ENCODE assay signal across 8 mouse cellular contexts in genomic region chr8:71562751-71563150, GRCm38 (mm10). TPM values are rescaled to one million over a fixed set of nuclear protein-coding genes. Genes with fewer than 3 reads are reported as not detected.
DNase-seq lines count a peak whose midpoint lies in the region; ATAC-seq and TF ChIP-seq lines count a peak whose summit lies in the region.

No protein-coding gene starts in this region.

- H3K4me1 ChIP-seq in CH12.LX (ENCODE audit: control insufficient read depth in 1 of 2, insufficient read depth in 2 of 2) = peaks cover 10 to 20% of the 10 kb centered on the region in 2 experiments
- peaks cover 9% of the 10 kb centered on the region; the same call in 1 of the 2 replicates for H3K4me1 ChIP-seq in forebrain, embryonic 14.5 days (ENCODE audit: control insufficient read depth, insufficient read depth, low read length)

- H3K4me3 ChIP-seq in CH12.LX (replicated peaks in 1 of 3; ENCODE audit: low read depth in 2 of 3, low read length in 2 of 3, poor library complexity in 1 of 3) = no peak overlapping the region
- 0 out of 2 replicates have a peak overlapping the region, but pooled peaks have one; percentile 11 for H3K4me3 ChIP-seq in forebrain, embryonic 14.5 days (ENCODE audit: low read depth, low read length)

- H3K27me3 ChIP-seq in CH12.LX (replicated peaks) = peaks cover 22% of the 10 kb centered on the region
- peaks cover 51% of the 10 kb centered on the region for H3K27me3 ChIP-seq in forebrain, embryonic 14.5 days (replicated peaks; ENCODE audit: control insufficient read depth, insufficient read depth, low read length)

- peaks cover 16% of the 10 kb centered on the region for H3K9me3 ChIP-seq in CH12.LX (replicated peaks; ENCODE audit: low read length)
- no peaks in the 10 kb centered on the region for H3K9me3 ChIP-seq in forebrain, embryonic 14.5 days (replicated peaks; ENCODE audit: control insufficient read depth, low read length)

- TF ChIP-seq EP300 in CH12.LX (IDR thresholded peaks at IDR 0.05; ENCODE audit: low read length) = no peak

- no peak overlapping the region for H3K27ac ChIP-seq in CH12.LX (ENCODE audit: insufficient read depth, low read depth)
- H3K27ac ChIP-seq in forebrain, embryonic 14.5 days (ENCODE audit: low read depth, low read length) = no peak overlapping the region

- TF ChIP-seq CTCF in CH12.LX (conservative IDR thresholded peaks at IDR 0.05 in 1 of 2, IDR thresholded peaks at IDR 0.05 in 1 of 2; ENCODE audit: low read depth in 2 of 2, low read length in 2 of 2) = peak in 1 of 2 experiments; percentile 92; a peak in 2 of 4 replicates

- ATAC-seq in cerebellum, adult (ENCODE audit: insufficient number of reproducible peaks, low FRiP score, low TSS enrichment) = peak; percentile 34; the same call in 1 of the 2 replicates
- ATAC-seq in forebrain, embryonic 14.5 days = peak; percentile 75

- intact Hi-C loops in heart, postnatal 36 days (cut with DNase I) = loop anchor here (1.0 to 5.0 kb wide), 3 partner anchors 29 to 170 kb away; no protein-coding TSS in a partner anchor

- H3K79me2 ChIP-seq in CH12.LX (replicated peaks; ENCODE audit: control insufficient read depth, extremely low read depth, insufficient read depth, poor library complexity, severe bottlenecking) = no peaks in the 10 kb centered on the region

- peak; percentile 59 for DNase-seq in CH12.LX (ENCODE audit: extremely low read depth)
- DNase-seq in forebrain, embryonic 14.5 days (ENCODE audit: low spot score) = peak; percentile 53
- peak; percentile 88 to 93 for DNase-seq in heart, postnatal 36 days
- peak; percentile 80 to 84 for DNase-seq in layer of hippocampus, postnatal 10 days (ENCODE audit: low spot score in 2 of 2)
- DNase-seq in lung, postnatal 25 days (ENCODE audit: low spot score) = peak; percentile 81
- peak; percentile 89 for DNase-seq in ovary, postnatal 36 days (ENCODE audit: low spot score)
- peak; percentile 88 for DNase-seq in thymus, postnatal 25 days

- in situ Hi-C loops in CH12.LX (cut with MboI; ENCODE audit: low pct_ligation_motif_present, low pct_unique_long_range_greater_than_20kb, low sequenced_read_pairs) = loop anchor here (5.0 kb wide), 1 partner anchor 70 kb away; no protein-coding TSS in a partner anchor

- no peak overlapping the region for H3K9ac ChIP-seq in CH12.LX (ENCODE audit: insufficient read depth, low read depth)
- H3K9ac ChIP-seq in forebrain, embryonic 14.5 days (ENCODE audit: low read length) = 0 out of 2 replicates have a peak overlapping the region, but pooled peaks have one; percentile 17

- TF ChIP-seq POLR2A in CH12.LX (IDR thresholded peaks at IDR 0.05; ENCODE audit: low read depth, low read length) = no peak

- H3K4me2 ChIP-seq in CH12.LX (ENCODE audit: insufficient read depth, low read depth, poor library complexity, severe bottlenecking) = no peak overlapping the region
- peak overlapping the region; percentile 43 for H3K4me2 ChIP-seq in forebrain, embryonic 14.5 days (ENCODE audit: low read length)

- H3K36me3 ChIP-seq in CH12.LX (replicated peaks in 1 of 2; ENCODE audit: control insufficient read depth in 1 of 2, insufficient read depth in 1 of 2, low read length in 1 of 2) = no peaks in the 10 kb centered on the region
- H3K36me3 ChIP-seq in forebrain, embryonic 14.5 days (ENCODE audit: control insufficient read depth, insufficient read depth, low read length) = no peaks in the 10 kb centered on the region

- under 1% methylated on average over 33 of the region's 33 CpGs for WGBS in forebrain, embryonic 14.5 days

- TF ChIP-seq RAD21 in CH12.LX (IDR thresholded peaks at IDR 0.05; ENCODE audit: low read depth, low read length) = peak; percentile 71

- dilution Hi-C loops in CH12.LX (cut with MboI; ENCODE audit: extremely low pct_ligation_motif_present, extremely low pct_unique_long_range_greater_than_20kb, low sequenced_read_pairs) = no loop called here

TF ChIP-seq in CH12.LX, 34 proteins besides CTCF, POLR2A, EP300 and RAD21:
- TF ChIP-seq MXI1 (IDR thresholded peaks at IDR 0.05; ENCODE audit: low read depth, low read length) (peak; percentile 47; the same call in 1 of the 2 replicates), MAZ (IDR thresholded peaks at IDR 0.05; ENCODE audit: low read depth, low read length) (no peak), ZC3H11A (IDR thresholded peaks at IDR 0.05; ENCODE audit: low read depth, low read length) (peak; percentile 59; the same call in 1 of the 2 replicates), SMC3 (IDR thresholded peaks at IDR 0.05; ENCODE audit: low read depth, low read length) (peak; percentile 96), SIN3A (IDR thresholded peaks at IDR 0.05; ENCODE audit: low read length) (peak; percentile 56; the same call in 1 of the 2 replicates), POLR2AphosphoS2 (IDR thresholded peaks at IDR 0.05; ENCODE audit: low read depth, low read length) (no peak), NRF1 (IDR thresholded peaks at IDR 0.05; ENCODE audit: low read depth, low read length) (0 out of 2 replicates have a peak, but pooled peaks have one; percentile 47), MAFK (IDR thresholded peaks at IDR 0.05; ENCODE audit: insufficient replicate concordance, low read length) (no peak), TCF12 (IDR thresholded peaks at IDR 0.05; ENCODE audit: low read depth, low read length) (peak; percentile 54), IRF4 (IDR thresholded peaks at IDR 0.05; ENCODE audit: low read depth, low read length) (0 out of 2 replicates have a peak, but pooled peaks have one; percentile 26), JUND (conservative IDR thresholded peaks at IDR 0.05; ENCODE audit: low read depth, low read length) (no peak)

RNA-seq across cellular contexts. Expression of gene Nxnl1, which starts 3.6 kb away (rescaled TPM):
- 0.04 TPM in 1 of 2 replicates, not detected in the other for total RNA-seq in CH12.LX (2012; rRNA removed)
- not detected in 2 replicates for total RNA-seq in CH12.LX (2014; rRNA removed)
- polyA plus RNA-seq in CH12.LX (2012; ENCODE audit: insufficient read length, low read depth) = 0.08 TPM in 1 of 2 replicates, not detected in the other
- polyA plus RNA-seq in forebrain, embryonic 14.5 days (2014; fragmentation: Nextera tagmentation; extraction: Ambion mirVana) = not detected in 2 replicates
- under 1 TPM in 1 of 2 experiments, not detected in 1; 0.19 TPM for total RNA-seq in heart, postnatal 36 days (2021)
- total RNA-seq in layer of hippocampus, postnatal 10 days (2021) = not detected

RNA-seq across cellular contexts. Expression of gene Tmem221, which starts 4.1 kb away (rescaled TPM):
- total RNA-seq in CH12.LX (2012; rRNA removed) (0.21 and 0.51 TPM in 2 replicates), CH12.LX (2014; rRNA removed) (not detected in 2 replicates)
- polyA plus RNA-seq in CH12.LX (2012; ENCODE audit: insufficient read length, low read depth) = not detected in 2 replicates
- polyA plus RNA-seq in forebrain, embryonic 14.5 days (2014; fragmentation: Nextera tagmentation; extraction: Ambion mirVana) = not detected in 2 replicates
- under 1 TPM in 1 of 2 experiments, not detected in 1; 0.22 TPM for total RNA-seq in heart, postnatal 36 days (2021)
- not detected for total RNA-seq in layer of hippocampus, postnatal 10 days (2021)

RNA-seq across cellular contexts. Expression of gene Slc27a1, which starts 5.9 kb away (rescaled TPM):
- 2.7 and 4.0 TPM in 2 replicates for total RNA-seq in CH12.LX (2012; rRNA removed)
- 1.8 and 2.3 TPM in 2 replicates for total RNA-seq in CH12.LX (2014; rRNA removed)
- 2.3 and 2.4 TPM in 2 replicates for polyA plus RNA-seq in CH12.LX (2012; ENCODE audit: insufficient read length, low read depth)
- polyA plus RNA-seq in forebrain, embryonic 14.5 days (2014; fragmentation: Nextera tagmentation; extraction: Ambion mirVana) = 25.8 and 31.5 TPM in 2 replicates
- total RNA-seq in heart, postnatal 36 days (2021) = 100 to 1,000 TPM; 171 to 223 TPM
- total RNA-seq in layer of hippocampus, postnatal 10 days (2021) = 10 to 100 TPM; 76.8 to 92.7 TPM

RNA-seq across cellular contexts. Expression of gene Mvb12a, which starts 20.0 kb away (rescaled TPM):
- 113 and 128 TPM in 2 replicates for total RNA-seq in CH12.LX (2012; rRNA removed)
- 149 and 157 TPM in 2 replicates for total RNA-seq in CH12.LX (2014; rRNA removed)
- 80.5 and 82.1 TPM in 2 replicates for polyA plus RNA-seq in CH12.LX (2012; ENCODE audit: insufficient read length, low read depth)
- polyA plus RNA-seq in forebrain, embryonic 14.5 days (2014; fragmentation: Nextera tagmentation; extraction: Ambion mirVana) = 65.7 and 71.6 TPM in 2 replicates
- 10 to 100 TPM; 27.8 to 32.9 TPM for total RNA-seq in heart, postnatal 36 days (2021)
- total RNA-seq in layer of hippocampus, postnatal 10 days (2021) = 10 to 100 TPM; 36.9 to 40.7 TPM

RNA-seq across cellular contexts. Expression of gene Bst2, which starts 25.5 kb away (rescaled TPM):
- total RNA-seq in CH12.LX (2012; rRNA removed) (404 and 424 TPM in 2 replicates), CH12.LX (2014; rRNA removed) (304 and 321 TPM in 2 replicates)
- polyA plus RNA-seq in CH12.LX (2012; ENCODE audit: insufficient read length, low read depth) = 214 and 243 TPM in 2 replicates
- polyA plus RNA-seq in forebrain, embryonic 14.5 days (2014; fragmentation: Nextera tagmentation; extraction: Ambion mirVana) = 2.2 and 2.8 TPM in 2 replicates
- total RNA-seq in heart, postnatal 36 days (2021) = 10 to 100 TPM; 17.1 to 32.9 TPM
- total RNA-seq in layer of hippocampus, postnatal 10 days (2021) = 1 to 10 TPM; 4.1 to 4.8 TPM

Comparison
In these comparisons a context has a peak if more than half of its experiments do, and no peak if none do; other contexts are left out.
1. RNA of gene Slc27a1, which starts 5.9 kb away (total RNA-seq): 171 to 223 TPM in heart, postnatal 36 days and 76.8 to 92.7 TPM in layer of hippocampus, postnatal 10 days; 1.8 to 4.0 TPM in CH12.LX; every median in the first group is over 10 times any median in the second.
2. Peak in every context shown above with its lines, with median percentiles within 50 percentile points of each other: DNase-seq.